Mouse (Mus musculus) spleen, adult 2 months (tissue): ENCODE results near the gene Kdsr.

Source experiments
- CTCF ChIP-seq: fragments of 200-500 bp; IDR thresholded peaks from 2 replicates; pipeline ENCODE4 v1.5.1; 2011; ENCODE audit warnings: mild to moderate bottlenecking, inconsistent platforms; ENCODE audit not compliant: insufficient read depth, insufficient read length, insufficient replicate concordance; ENCODE audit errors: extremely low read depth
- POLR2A ChIP-seq: fragments of 200-500 bp; IDR thresholded peaks from 2 replicates; pipeline ENCODE4 v1.6.1; 2011; ENCODE audit warnings: low read depth, low read length, inconsistent platforms

GRCm38 (mm10) chr1:106685702-106686101 is 73.8 kb downstream of the Kdsr start:
- TF ChIP-seq CTCF (no peak), POLR2A (no peak)
